Mouse (Mus musculus): ENCODE measurements around the gene Cxcl17.

- TF ChIP-seq REST (IDR thresholded peaks at IDR 0.05; ENCODE audit: insufficient read depth, insufficient read length): no peak
- TF ChIP-seq POLR2A (IDR thresholded peaks at IDR 0.05; ENCODE audit: insufficient read length, low read depth): no peak
These were observed 9.7 kb upstream of the Cxcl17 start for GRCm38 (mm10) chr7:25422286-25422841.
